Mouse (Mus musculus) G1E (cell line): ENCODE measurements around the gene Tbrg1.

ENCODE experiments used
- CTCF ChIP-seq: IDR thresholded peaks from 2 replicates; pipeline ENCODE4 v1.5.1; 2012; ENCODE audit warnings: low read depth, low read length, inconsistent platforms, mixed read lengths
- GATA1 ChIP-seq: IDR thresholded peaks from 2 replicates; pipeline ENCODE4 v1.6.1; 2012; ENCODE audit warnings: borderline replicate concordance, low read length, inconsistent platforms, mixed read lengths
- GATA2 ChIP-seq: IDR thresholded peaks from 2 replicates; pipeline ENCODE4 v1.6.1; 2012; ENCODE audit warnings: low read depth, low read length, inconsistent platforms, borderline replicate concordance
- POLR2AphosphoS5 ChIP-seq: IDR thresholded peaks from 2 replicates; pipeline ENCODE4 v1.6.1; 2012; ENCODE audit warnings: low read depth, low read length, inconsistent platforms; ENCODE audit not compliant: insufficient replicate concordance
- TAL1 ChIP-seq: conservative IDR thresholded peaks from 2 replicates; pipeline ENCODE4 v1.6.1; 2012; ENCODE audit warnings: low read depth, low read length, inconsistent platforms, mixed read lengths

DNA sequence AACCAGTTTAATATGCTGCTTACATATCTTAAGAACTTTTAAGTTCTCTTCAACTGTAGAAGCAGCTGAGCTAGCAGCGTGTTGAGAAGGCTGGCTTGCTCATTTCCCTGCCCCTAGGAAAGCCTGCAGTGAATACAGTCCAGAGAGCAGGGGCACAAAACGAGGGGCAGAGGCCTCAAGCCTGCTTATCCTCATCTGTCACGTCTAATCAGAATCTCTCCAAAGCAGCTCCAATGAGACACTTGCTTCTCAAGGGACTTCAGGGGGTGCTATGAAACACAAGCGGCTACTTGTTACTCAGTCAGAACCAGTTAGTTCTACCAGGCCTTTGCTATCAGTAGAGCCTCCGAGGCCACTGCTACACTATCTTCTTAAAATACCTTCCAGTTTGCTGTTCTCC is 3.3 kb downstream of the Tbrg1 start:
- TF ChIP-seq CTCF (no peak), GATA1 (no peak), TAL1 (no peak), GATA2 (no peak), POLR2AphosphoS5 (no peak)
